Mouse (Mus musculus) liver, adult 2 months (tissue): ENCODE data around the gene Hoxa7. TPM values are rescaled to one million over a fixed set of nuclear protein-coding genes. Genes with fewer than 3 reads are reported as not detected.

Experiments used
- DNase-seq: peaks from one replicate; pipeline ENCODE4 v3.0.0-alpha.2; 2011; ENCODE audit warnings: low read depth, low spot score; ENCODE audit errors: extremely low read depth
- H3K27ac ChIP-seq: fragments of 200-500 bp; replicated peaks from 2 replicates; pipeline ENCODE4 v1.5.1; 2012; ENCODE audit warnings: low read depth, mild to moderate bottlenecking, control low read depth, inconsistent platforms, low read length; ENCODE audit not compliant: insufficient read depth
- H3K27me3 ChIP-seq: fragments of 200-500 bp; 2 replicates; pipeline ENCODE4 v1.6.1; 2012; ENCODE audit warnings: mild to moderate bottlenecking, moderate library complexity, low read length, inconsistent platforms; ENCODE audit not compliant: control insufficient read depth, insufficient read depth
- H3K36me3 ChIP-seq: fragments of 200-500 bp; 2 replicates; pipeline ENCODE4 v1.6.1; 2012; ENCODE audit warnings: low read length, inconsistent platforms; ENCODE audit not compliant: control insufficient read depth, insufficient read depth
- H3K4me1 ChIP-seq: fragments of 200-500 bp; 2 replicates; pipeline ENCODE4 v1.6.1; 2011; ENCODE audit warnings: low read length; ENCODE audit not compliant: control insufficient read depth, insufficient read depth
- H3K4me3 ChIP-seq: fragments of 200-500 bp; 2 replicates; pipeline ENCODE4 v1.5.1; 2011; ENCODE audit warnings: low read depth, mild to moderate bottlenecking, control low read depth, low read length, moderate library complexity; ENCODE audit not compliant: insufficient read depth
- H3K79me2 ChIP-seq: fragments of 200-500 bp; 2 replicates; pipeline ENCODE4 v1.6.1; 2012; ENCODE audit warnings: inconsistent platforms, mild to moderate bottlenecking, low read length, moderate library complexity; ENCODE audit not compliant: control insufficient read depth, insufficient read depth
- H3K9ac ChIP-seq: fragments of 200-500 bp; 2 replicates; pipeline ENCODE4 v1.6.1; 2012; ENCODE audit warnings: low read depth, mild to moderate bottlenecking, control low read depth, inconsistent platforms, low read length
- CTCF ChIP-seq: fragments of 200-500 bp; IDR thresholded peaks from 2 replicates; pipeline ENCODE4 v1.5.1; 2011; ENCODE audit warnings: low read depth, low read length, control low read depth
- POLR2A ChIP-seq: fragments of 200-500 bp; IDR thresholded peaks from 2 replicates; pipeline ENCODE4 v1.6.1; 2011; ENCODE audit warnings: low read length, control low read depth; ENCODE audit not compliant: insufficient read depth; ENCODE audit errors: extremely low read depth
- WGBS: fragments of 180-500 bp; shearing (Covaris S2); methylation state at CpG from one replicate; pipeline ENCODE4 v1.1.7; 2018; 5-methylcytosine and 5-hydroxymethylcytosine counted together
- polyA plus RNA-seq: library from polyadenylated mRNA; depleted of rRNA; stranded (reverse); fragments of >200 nt; gene quantifications from 2 replicates; pipeline ENCODE4 v1.2.3, GENCODE M21; 2012
- total RNA-seq: library from RNA; depleted of rRNA; stranded (reverse); fragments of >200 nt; gene quantifications from 2 replicates; pipeline ENCODE4 v1.2.3, GENCODE M21; 2014

The Hoxa7 gene
- total and polyA plus RNA-seq, 2 experiments = 0.04 TPM; not detected in 1

DNA sequence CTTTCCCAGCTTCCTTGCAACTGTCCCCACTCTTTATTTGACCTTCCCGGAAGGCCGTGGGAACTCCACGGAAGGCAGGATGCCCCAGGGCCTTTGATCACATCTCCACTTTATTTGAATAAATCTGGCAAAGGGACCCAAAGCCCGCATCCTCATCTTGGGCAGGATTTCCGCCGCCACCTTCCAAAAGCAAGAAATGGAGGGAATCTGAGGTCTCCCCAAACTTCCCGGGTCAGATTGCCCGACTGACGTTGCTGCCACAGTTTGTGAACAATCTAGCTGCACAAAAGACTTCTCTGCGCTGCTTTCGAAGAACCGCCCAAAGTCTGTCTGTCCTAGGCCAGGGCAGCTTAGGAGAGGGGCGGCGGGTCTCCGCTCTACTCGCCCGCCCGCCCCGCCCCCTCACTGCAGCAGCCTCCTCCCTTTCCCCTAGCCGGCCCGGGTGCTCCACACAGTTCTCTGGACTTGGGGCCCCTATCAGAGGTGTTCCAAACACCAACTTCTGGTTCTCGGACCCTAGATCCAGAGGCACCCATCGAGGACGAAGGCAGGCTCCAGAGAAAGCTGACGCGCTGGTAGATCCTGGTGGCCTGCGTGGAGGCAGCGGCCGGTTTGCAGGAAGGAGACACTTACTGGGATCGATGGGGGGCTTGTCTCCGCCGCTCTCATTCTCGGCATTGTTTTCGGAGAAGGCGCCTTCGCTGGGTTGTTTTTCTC is 3.4 kb upstream of the Hoxa7 start:
- H3K4me3 ChIP-seq = no peak overlapping the region

DNA sequence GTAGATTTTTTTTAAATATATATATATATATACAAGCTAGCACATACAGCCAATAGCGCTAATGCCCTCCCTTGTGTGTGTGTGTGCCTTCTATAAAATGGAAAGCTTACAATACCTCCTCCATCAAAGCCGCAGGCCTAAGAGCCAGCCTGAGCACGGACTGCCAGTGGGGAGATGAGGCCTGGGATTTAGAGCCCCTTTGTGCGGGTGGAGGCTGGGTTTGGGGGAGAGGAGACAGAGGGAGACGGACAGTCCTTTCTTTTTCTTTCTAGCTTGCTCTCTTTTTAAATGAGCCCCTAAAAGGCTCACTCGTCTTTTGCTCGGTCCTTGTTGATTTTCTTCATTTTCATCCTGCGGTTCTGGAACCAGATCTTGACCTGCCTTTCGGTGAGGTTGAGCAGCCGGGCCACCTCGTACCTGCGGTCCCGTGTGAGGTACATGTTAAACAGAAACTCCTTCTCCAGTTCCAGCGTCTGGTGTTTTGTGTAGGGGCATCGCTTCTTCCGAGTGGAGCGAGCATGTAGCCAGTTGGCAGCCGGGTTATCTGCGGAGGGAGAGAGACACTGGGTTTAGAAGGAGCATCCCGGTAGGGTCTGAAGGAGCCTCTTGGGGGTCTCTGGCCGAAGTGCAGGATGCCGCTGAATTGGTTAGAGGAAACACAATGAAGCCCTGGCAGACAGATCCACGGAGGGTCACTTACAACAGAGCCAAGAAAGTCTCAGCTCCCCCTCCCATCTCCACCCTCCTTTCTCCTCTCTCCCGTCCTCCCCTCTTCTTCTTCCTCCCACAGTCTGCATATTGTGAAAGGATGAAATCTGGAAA is 2.5 kb upstream of the Hoxa7 start:
- no peak overlapping the region for H3K9ac ChIP-seq
- no peak for DNase-seq
- H3K27me3 ChIP-seq = peaks cover 32% of the 10 kb centered on the region
- 9% methylated on average over 24 of the region's 24 CpGs for WGBS
- TF ChIP-seq POLR2A (no peak), CTCF (no peak)
- no peaks in the 10 kb centered on the region for H3K36me3 ChIP-seq
- no peak overlapping the region for H3K27ac ChIP-seq
- no peak overlapping the region for H3K4me3 ChIP-seq
- peaks cover 3% of the 10 kb centered on the region; the same call in 1 of the 2 replicates for H3K4me1 ChIP-seq
- no peaks in the 10 kb centered on the region for H3K79me2 ChIP-seq

More for the DNA sequence above, 3.4 kb upstream of the Hoxa7 start:
- H3K27me3 ChIP-seq = peaks cover 37% of the 10 kb centered on the region
- WGBS = 5% methylated on average over 36 of the region's 36 CpGs
- H3K36me3 ChIP-seq = no peaks in the 10 kb centered on the region
- no peak overlapping the region for H3K27ac ChIP-seq
- no peak overlapping the region for H3K9ac ChIP-seq
- DNase-seq = no peak
- peaks cover 3% of the 10 kb centered on the region; the same call in 1 of the 2 replicates for H3K4me1 ChIP-seq
- no peaks in the 10 kb centered on the region for H3K79me2 ChIP-seq
- TF ChIP-seq POLR2A = no peak
- TF ChIP-seq CTCF = no peak

DNA sequence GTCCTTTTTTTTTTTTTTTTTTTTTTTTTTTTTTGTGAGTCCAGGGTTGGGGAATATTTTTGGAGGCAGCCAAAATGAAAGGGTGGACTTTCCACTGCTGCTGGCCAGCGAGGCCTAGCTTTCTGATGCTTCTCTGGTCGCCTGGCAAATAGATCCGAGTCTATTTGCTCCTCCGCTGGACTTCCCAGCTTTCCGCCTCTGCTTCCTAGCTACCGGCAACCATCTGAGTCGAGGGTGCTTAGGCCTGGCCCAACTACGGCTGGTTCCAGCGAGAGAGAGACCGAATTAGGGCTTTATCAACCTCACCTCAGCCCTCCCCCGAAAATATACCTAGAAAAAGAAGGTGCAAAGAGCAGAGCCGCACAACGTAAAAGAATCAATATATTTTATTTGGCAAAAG is 1.1 kb upstream of the Hoxa7 start:
- peaks cover 34% of the 10 kb centered on the region for H3K27me3 ChIP-seq
- H3K79me2 ChIP-seq = no peaks in the 10 kb centered on the region
- TF ChIP-seq POLR2A (no peak), CTCF (no peak)
- no peak overlapping the region for H3K4me3 ChIP-seq
- no peaks in the 10 kb centered on the region for H3K36me3 ChIP-seq
- H3K9ac ChIP-seq = no peak overlapping the region
- peaks cover 3% of the 10 kb centered on the region; the same call in 1 of the 2 replicates for H3K4me1 ChIP-seq
- no peak for DNase-seq
- 34% methylated on average over 13 of the region's 13 CpGs for WGBS
- no peak overlapping the region for H3K27ac ChIP-seq

DNA sequence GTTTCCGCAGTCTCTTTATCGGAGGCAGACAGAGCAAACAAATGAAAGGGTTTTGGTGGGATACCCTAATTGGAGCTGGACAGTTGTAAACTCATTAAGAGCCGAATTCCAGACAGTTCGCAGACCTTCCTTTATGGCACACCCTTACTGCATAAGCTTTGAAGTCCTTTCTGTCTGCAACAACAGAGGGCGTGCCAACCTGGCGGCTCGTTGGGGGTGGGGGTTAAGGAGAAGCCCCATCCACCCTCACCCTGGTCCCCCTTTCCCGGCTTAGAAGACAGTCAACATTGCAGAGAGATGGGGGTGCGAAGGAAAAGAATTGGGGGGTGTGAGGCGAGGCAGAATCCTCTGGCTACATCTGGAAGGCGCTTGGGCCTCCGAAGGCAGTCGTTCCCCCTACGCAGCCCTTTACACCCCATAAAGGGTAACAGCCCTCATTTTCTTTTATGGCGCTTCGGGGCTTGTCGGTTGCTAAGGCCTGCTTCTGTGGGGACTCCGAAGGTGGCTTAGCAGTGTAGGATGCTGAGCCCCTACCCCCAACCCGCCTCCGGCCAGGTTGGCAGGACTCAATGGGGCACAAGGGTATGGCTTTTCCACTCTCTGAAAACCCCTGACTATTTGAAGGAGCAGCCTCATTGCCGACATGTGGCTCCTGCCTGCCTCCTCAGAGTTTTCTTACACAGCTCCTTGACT is 485 bp upstream of the Hoxa7 start:
- Histone ChIP-seq H3K79me2 (no peaks in the 10 kb centered on the region), H3K4me3 (no peak overlapping the region), H3K9ac (no peak overlapping the region), H3K27me3 (peaks cover 39% of the 10 kb centered on the region), H3K27ac (no peak overlapping the region), H3K4me1 (peaks cover 3% of the 10 kb centered on the region; the same call in 1 of the 2 replicates), H3K36me3 (no peaks in the 10 kb centered on the region)
- 24% methylated on average over 21 of the region's 21 CpGs for WGBS
- DNase-seq = no peak
- TF ChIP-seq CTCF = no peak
- TF ChIP-seq POLR2A = no peak

DNA sequence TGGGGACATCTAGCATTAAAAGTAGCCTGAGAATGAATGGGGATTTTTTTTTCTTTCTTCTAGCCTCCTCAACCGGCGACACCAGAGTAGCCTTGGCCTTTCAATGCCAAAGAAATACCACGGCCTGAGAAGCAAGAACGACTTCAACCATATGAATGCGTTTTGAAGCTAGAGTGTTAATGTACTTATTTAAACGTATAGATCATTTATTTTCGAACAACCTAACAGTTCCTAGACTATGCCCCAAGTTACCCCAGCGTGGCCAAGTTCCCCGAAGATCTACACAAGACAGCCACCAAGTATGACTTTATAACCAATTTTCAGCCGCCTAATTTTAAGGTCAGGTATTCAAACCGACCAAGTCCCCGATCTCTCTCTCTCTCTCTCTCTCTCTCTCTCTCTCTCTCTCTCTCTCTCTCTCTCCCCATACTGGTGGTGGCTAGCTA is 766 bp downstream of the Hoxa7 start:
- 19% methylated on average over 12 of the region's 12 CpGs for WGBS
- Histone ChIP-seq H3K4me3 (peak overlapping the region; percentile 62; the same call in 1 of the 2 replicates), H3K9ac (no peak overlapping the region), H3K27me3 (peaks cover 43% of the 10 kb centered on the region), H3K36me3 (no peaks in the 10 kb centered on the region), H3K27ac (no peak overlapping the region), H3K4me1 (peaks cover 3% of the 10 kb centered on the region; the same call in 1 of the 2 replicates), H3K79me2 (no peaks in the 10 kb centered on the region)
- DNase-seq = no peak
- TF ChIP-seq CTCF (no peak), POLR2A (no peak)
